Mouse (Mus musculus) hindbrain, embryonic 15.5 days (tissue): ENCODE measurements at regions not wholly inside any gene's neighbourhood (a gene's known extent, or its start where the extent isn't known, plus 50 kb on each side); places are given as distances from the start of the nearest gene placed in this dataset.
"Not testable (repeated sequence)": the region's sequence is repeated elsewhere in the genome, so short reads cannot be mapped to it uniquely, and the experiment has no call there.

Experiments used
- ATAC-seq: fragments of 200-750 bp; cut with Nextera tagmentation; 2 replicates; pipeline ENCODE4 v1.8.0; 2017; ENCODE audit warnings: low read depth, moderate number of reproducible peaks, moderate TSS enrichment; ENCODE audit not compliant: low FRiP score
- H3K27ac ChIP-seq: fragments of 300-500 bp; sonication (generic); replicated peaks from 2 replicates; pipeline ENCODE4 v1.5.1; 2015; ENCODE audit warnings: mild to moderate bottlenecking, inconsistent platforms
- H3K27me3 ChIP-seq: fragments of 300-500 bp; sonication (generic); 2 replicates; pipeline ENCODE4 v1.6.1; 2015; ENCODE audit warnings: control low read depth, inconsistent platforms
- H3K36me3 ChIP-seq: fragments of 300-500 bp; sonication (generic); 2 replicates; pipeline ENCODE4 v1.6.1; 2015; ENCODE audit warnings: control low read depth, inconsistent platforms
- H3K4me1 ChIP-seq: fragments of 300-500 bp; sonication (generic); replicated peaks from 2 replicates; pipeline ENCODE4 v1.6.1; 2015; ENCODE audit warnings: control low read depth, inconsistent platforms
- H3K4me2 ChIP-seq: fragments of 300-500 bp; sonication (generic); 2 replicates; pipeline ENCODE4 v1.6.1; 2015; ENCODE audit warnings: moderate library complexity, mild to moderate bottlenecking, inconsistent platforms
- H3K4me3 ChIP-seq: fragments of 300-500 bp; sonication (generic); 2 replicates; pipeline ENCODE4 v1.5.1; 2015; ENCODE audit warnings: mild to moderate bottlenecking, inconsistent platforms
- H3K9ac ChIP-seq: fragments of 300-500 bp; sonication (generic); 2 replicates; pipeline ENCODE4 v1.6.1; 2015; ENCODE audit warnings: inconsistent platforms
- H3K9me3 ChIP-seq: fragments of 300-500 bp; sonication (generic); 2 replicates; pipeline ENCODE4 v1.6.1; 2016; ENCODE audit warnings: control low read depth, inconsistent platforms
- WGBS: fragments of 180-500 bp; shearing (Covaris S2); methylation state at CpG from one replicate; pipeline ENCODE4 v1.1.7; 2015; 5-methylcytosine and 5-hydroxymethylcytosine counted together

GRCm38 (mm10) chr9:9475009-9475744 lies 236.3 kb upstream of the Arhgap42 start:
- Histone ChIP-seq H3K27me3 (no peaks in the 10 kb centered on the region), H3K9me3 (no peaks in the 10 kb centered on the region), H3K4me3 (no peak overlapping the region), H3K4me2 (no peak overlapping the region), H3K9ac (no peak overlapping the region), H3K36me3 (no peaks in the 10 kb centered on the region), H3K27ac (no peak overlapping the region), H3K4me1 (0 out of 2 replicates have a peak, but pooled peaks cover 9% of the 10 kb centered on the region)
- WGBS = 21% methylated on average over 8 of the region's 8 CpGs
- ATAC-seq = peak; percentile 80; the same call in 1 of the 2 replicates

DNA sequence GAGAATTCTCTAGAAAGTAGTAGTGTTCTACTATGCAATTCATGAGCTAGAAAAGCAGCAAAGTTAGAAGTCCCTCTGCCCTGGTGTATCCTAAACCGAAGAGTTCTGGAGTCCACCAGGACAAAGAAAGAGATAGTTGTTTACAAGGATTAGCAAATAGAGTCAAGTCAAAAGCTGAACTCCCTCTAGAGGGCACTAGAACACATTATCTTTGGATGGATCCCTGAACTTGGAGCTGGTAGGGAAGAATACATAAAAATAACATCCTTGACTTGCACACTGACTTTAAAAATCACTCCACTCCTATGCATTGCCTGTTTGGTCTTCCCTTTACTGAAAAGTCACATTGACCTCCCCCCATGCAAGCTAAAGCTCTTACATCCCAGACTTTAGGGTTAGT lies 205.3 kb upstream of the Arhgap42 start:
- H3K36me3 ChIP-seq = no peaks in the 10 kb centered on the region
- no peak overlapping the region for H3K9ac ChIP-seq
- no peak overlapping the region for H3K4me3 ChIP-seq
- no peak for ATAC-seq
- no peak overlapping the region for H3K27ac ChIP-seq
- 97% methylated on average over 1 of the region's 1 CpGs for WGBS
- no peaks in the 10 kb centered on the region for H3K4me1 ChIP-seq
- no peaks in the 10 kb centered on the region for H3K27me3 ChIP-seq
- no peak overlapping the region for H3K4me2 ChIP-seq
- no peaks in the 10 kb centered on the region for H3K9me3 ChIP-seq

- ATAC-seq = no peak
- Histone ChIP-seq H3K27ac (no peak overlapping the region), H3K27me3 (no peaks in the 10 kb centered on the region), H3K4me1 (no peaks in the 10 kb centered on the region), H3K4me3 (no peak overlapping the region), H3K9ac (no peak overlapping the region), H3K36me3 (no peaks in the 10 kb centered on the region), H3K4me2 (no peak overlapping the region), H3K9me3 (no peaks in the 10 kb centered on the region)
- WGBS = 86% methylated on average over 2 of the region's 2 CpGs
Observed at GRCm38 (mm10) chr9:9420326-9420725, 181.4 kb upstream of the Arhgap42 start.

GRCm38 (mm10) chr9:9412460-9413181 lies 173.7 kb upstream of the Arhgap42 start:
- Histone ChIP-seq H3K27ac (no peak overlapping the region), H3K9me3 (no peaks in the 10 kb centered on the region), H3K27me3 (no peaks in the 10 kb centered on the region), H3K4me1 (no peaks in the 10 kb centered on the region), H3K9ac (no peak overlapping the region), H3K36me3 (no peaks in the 10 kb centered on the region), H3K4me3 (no peak overlapping the region), H3K4me2 (no peak overlapping the region)
- WGBS = 68% methylated on average over 3 of the region's 3 CpGs
- ATAC-seq = no peak

DNA sequence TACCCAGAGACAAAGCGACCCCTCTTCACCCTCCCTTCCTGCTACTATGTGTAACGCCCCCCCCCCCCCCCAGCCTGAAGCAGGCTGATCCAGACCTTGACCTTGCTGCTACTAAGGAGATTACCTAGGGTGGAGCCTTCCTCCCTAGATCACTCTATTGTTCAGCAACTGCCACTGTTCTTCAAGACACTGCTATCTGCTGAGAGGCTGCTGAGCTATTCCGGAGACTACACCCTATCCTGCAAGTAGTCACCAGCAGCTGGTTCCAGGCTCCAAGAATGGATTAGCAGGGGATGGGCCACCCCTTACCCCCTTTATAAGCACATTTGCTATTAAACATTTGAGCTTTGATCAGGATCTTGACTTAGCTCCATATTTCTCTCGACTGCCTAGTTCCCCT lies 155.3 kb upstream of the Arhgap42 start:
- H3K27me3 ChIP-seq, H3K9me3 ChIP-seq, H3K27ac ChIP-seq, H3K4me2 ChIP-seq, H3K4me3 ChIP-seq, H3K4me1 ChIP-seq, ATAC-seq, H3K9ac ChIP-seq, H3K36me3 ChIP-seq: not testable (repeated sequence)
- WGBS = 76% methylated on average over 4 of the region's 4 CpGs

DNA sequence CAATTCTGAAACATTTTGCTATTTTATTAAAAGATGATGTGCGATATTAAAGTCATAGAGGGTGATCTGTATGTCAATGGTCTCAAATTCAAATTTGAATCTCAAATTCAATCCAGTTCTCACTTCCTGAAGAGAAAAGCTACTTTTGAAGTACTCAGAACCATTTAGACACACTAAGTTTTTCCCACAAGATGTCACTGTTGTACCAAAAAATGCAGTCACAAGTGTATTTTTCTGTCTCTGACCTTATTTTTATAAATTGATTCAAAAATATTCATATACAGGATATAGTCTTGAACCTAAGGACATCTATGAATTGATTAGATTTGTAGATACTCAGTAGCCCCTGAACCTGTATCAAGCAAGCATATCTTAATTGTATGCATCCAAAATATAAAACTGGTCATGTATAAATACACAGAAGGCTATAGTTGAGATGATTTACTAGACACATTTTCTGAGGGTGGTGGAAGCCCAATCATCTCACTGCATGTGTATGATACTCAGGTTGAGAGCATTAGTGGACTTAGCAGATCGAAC lies 137.8 kb upstream of the Arhgap42 start:
- H3K36me3 ChIP-seq = no peaks in the 10 kb centered on the region
- H3K4me1 ChIP-seq = 0 out of 2 replicates have a peak, but pooled peaks cover 4% of the 10 kb centered on the region
- 73% methylated on average over 2 of the region's 2 CpGs for WGBS
- no peaks in the 10 kb centered on the region for H3K9me3 ChIP-seq
- H3K27me3 ChIP-seq = no peaks in the 10 kb centered on the region
- no peak; the same call in 1 of the 2 replicates for ATAC-seq
- no peak overlapping the region for H3K27ac ChIP-seq
- H3K9ac ChIP-seq = no peak overlapping the region
- H3K4me2 ChIP-seq = no peak overlapping the region
- no peak overlapping the region for H3K4me3 ChIP-seq

DNA sequence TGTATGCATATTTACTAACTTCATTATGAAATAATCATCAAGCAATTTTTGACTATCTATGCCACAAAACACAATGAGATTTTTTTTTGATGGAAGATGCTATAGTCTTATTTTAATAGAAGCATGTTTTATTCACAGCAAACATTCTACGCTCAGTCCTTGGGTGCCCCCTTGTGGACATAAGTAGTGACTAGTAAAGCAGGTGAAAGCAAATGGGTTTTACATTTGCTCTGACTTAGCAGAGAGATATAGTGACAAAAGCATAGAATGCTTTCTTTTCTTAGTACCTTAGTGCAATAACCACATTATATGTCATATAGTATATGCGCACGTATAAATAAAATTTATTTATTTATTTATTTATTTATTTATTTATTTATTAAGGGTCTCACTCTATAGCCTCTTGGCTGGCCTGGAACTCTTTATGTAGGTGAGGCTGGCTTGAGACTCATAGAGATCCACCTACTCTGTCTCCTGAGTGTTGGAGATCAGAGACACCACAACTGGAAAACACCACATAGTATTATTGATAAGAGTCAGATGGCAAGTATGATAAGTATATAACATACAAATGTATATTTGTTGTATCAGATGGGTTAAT lies 136.5 kb upstream of the Arhgap42 start:
- Histone ChIP-seq H3K27me3 (no peaks in the 10 kb centered on the region), H3K4me3 (no peak overlapping the region), H3K4me2 (no peak overlapping the region), H3K36me3 (no peaks in the 10 kb centered on the region), H3K9ac (no peak overlapping the region), H3K9me3 (no peaks in the 10 kb centered on the region), H3K4me1 (0 out of 2 replicates have a peak, but pooled peaks cover 4% of the 10 kb centered on the region), H3K27ac (no peak overlapping the region)
- peak; percentile 59 for ATAC-seq
- 24% methylated on average over 3 of the region's 3 CpGs for WGBS

DNA sequence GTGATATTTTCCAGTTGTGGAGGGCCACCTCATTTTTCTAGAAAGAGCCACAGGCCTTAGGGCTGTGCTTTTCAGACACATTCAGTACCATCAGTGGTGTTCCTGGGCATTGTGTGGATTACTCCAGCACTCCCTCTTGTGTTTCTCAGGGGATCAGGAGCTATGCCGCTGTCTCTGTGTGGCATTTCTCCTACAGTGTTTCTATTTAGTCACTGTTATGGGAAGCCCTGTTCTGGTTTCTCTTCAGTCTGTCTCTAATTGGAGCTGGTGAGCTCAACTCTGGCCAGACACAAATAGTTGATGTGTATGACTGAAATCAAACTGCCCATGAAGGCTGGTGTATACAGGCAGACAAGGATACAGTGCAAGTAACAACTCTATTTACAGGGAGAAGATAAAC lies 133.7 kb upstream of the Arhgap42 start:
- no peaks in the 10 kb centered on the region for H3K36me3 ChIP-seq
- no peak overlapping the region for H3K9ac ChIP-seq
- no peak overlapping the region for H3K27ac ChIP-seq
- no peak overlapping the region for H3K4me3 ChIP-seq
- no peak for ATAC-seq
- 0 out of 2 replicates have a peak, but pooled peaks cover 4% of the 10 kb centered on the region for H3K4me1 ChIP-seq
- H3K27me3 ChIP-seq = no peaks in the 10 kb centered on the region
- no peaks in the 10 kb centered on the region for H3K9me3 ChIP-seq
- no peak overlapping the region for H3K4me2 ChIP-seq
- 67% methylated on average over 1 of the region's 1 CpGs for WGBS

DNA sequence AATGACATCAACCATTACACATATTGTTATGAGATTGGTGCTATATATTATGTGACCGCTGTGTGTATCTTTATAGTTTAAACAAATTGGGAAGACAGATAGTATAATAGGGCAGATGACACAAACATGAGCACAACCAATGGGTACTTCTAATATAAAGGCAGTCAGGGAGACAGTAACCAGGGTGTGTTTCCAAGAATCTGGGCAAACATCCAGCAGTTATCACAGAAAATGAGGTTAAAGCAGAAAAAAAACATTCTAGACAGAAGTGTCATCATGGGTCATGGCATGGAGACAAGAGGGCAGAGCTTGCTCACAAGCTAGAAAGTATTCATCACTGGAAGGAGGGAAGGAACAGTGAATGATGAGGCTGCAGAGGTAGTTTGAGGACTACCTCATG lies 129.8 kb upstream of the Arhgap42 start:
- Histone ChIP-seq H3K27ac (no peak overlapping the region), H3K36me3 (no peaks in the 10 kb centered on the region), H3K9me3 (no peaks in the 10 kb centered on the region), H3K27me3 (no peaks in the 10 kb centered on the region), H3K4me2 (no peak overlapping the region), H3K4me3 (no peak overlapping the region), H3K9ac (no peak overlapping the region), H3K4me1 (no peaks in the 10 kb centered on the region)
- 80% methylated on average over 1 of the region's 1 CpGs for WGBS
- no peak for ATAC-seq

DNA sequence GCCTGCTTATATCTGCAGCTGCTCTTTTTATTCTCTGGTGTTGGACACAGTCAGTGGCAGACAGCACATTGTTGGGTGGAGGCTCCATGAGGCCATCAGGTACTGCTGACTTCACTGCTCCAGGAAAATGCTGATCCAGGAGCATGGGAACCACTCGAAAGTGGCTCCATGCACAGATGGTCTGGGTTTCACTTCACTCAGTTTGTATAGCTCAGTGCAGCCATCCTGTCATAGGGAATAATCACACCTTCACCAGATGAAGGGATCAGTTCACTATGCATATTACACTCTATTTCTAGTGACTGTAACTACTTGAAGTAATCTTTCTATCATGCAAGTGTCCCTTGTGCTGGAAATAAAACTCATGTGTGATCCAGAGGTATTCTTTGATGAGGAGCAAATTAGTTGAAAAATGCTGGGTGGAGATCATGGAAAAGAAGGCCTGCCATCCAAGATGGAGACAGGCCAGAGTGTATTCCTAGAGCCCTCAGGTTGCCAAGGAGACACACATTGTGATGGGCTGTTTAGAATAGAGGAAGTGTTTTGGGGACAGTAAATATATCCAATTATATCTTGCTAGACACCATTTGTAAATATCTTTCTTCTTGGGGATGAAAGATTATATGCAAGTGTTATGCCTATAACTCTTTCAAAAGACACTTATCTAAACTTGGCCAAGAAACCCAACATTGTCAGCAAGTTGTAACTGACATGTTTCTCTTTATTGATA lies 103.7 kb upstream of the Arhgap42 start:
- no peak overlapping the region for H3K27ac ChIP-seq
- 83% methylated on average over 1 of the region's 1 CpGs for WGBS
- H3K9ac ChIP-seq = no peak overlapping the region
- no peaks in the 10 kb centered on the region for H3K27me3 ChIP-seq
- H3K9me3 ChIP-seq = no peaks in the 10 kb centered on the region
- H3K4me3 ChIP-seq = no peak overlapping the region
- H3K4me2 ChIP-seq = no peak overlapping the region
- no peak for ATAC-seq
- H3K4me1 ChIP-seq = no peaks in the 10 kb centered on the region
- no peaks in the 10 kb centered on the region for H3K36me3 ChIP-seq

DNA sequence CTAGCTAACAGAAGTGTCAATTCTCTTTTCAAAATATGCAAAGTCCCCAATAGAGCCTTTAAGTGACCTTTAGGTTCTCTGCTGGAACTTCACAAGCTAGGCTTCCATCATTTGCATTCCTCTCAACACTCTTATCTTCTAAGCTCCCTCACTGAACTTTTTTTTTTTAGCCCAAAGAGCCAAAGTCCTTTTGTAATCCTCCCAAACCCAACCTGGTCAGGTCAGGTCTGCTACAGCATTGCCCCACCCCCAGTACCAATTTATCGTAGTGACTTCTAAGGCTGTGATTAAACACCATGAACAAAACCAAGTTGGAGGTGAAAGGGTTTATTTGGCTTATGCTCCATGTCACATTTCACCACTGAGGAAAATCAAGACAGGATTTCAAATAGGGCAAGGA lies 79.7 kb upstream of the Arhgap42 start:
- Histone ChIP-seq H3K36me3 (no peaks in the 10 kb centered on the region), H3K4me1 (no peaks in the 10 kb centered on the region), H3K4me2 (no peak overlapping the region), H3K4me3 (no peak overlapping the region), H3K27me3 (no peaks in the 10 kb centered on the region), H3K27ac (no peak overlapping the region), H3K9me3 (no peaks in the 10 kb centered on the region), H3K9ac (no peak overlapping the region)
- WGBS = 81% methylated on average over 1 of the region's 1 CpGs
- no peak for ATAC-seq
